21 mouse cellular contexts compared by ENCODE assay signal in genomic region chr14:87461543-87461942, GRCm38 (mm10).
"Had no signal": no experiment of that assay in that cellular context is flagged by ENCODE, and none has a peak within 500 bp of the region (broad histone marks: within the 10 kb centered on the region; RNA-seq: fewer than 3 reads in every experiment).

No protein-coding gene starts in this region.

- H3K4me1 ChIP-seq: hindbrain, embryonic 13.5 days had no signal

- H3K4me3 ChIP-seq: hindbrain, embryonic 13.5 days; hindbrain, embryonic 15.5 days; kidney, embryonic 15.5 days; limb, embryonic 13.5 days; limb, embryonic 15.5 days; liver, embryonic 12.5 days had no signal

- H3K27me3 ChIP-seq: hindbrain, embryonic 13.5 days; hindbrain, embryonic 15.5 days; kidney, embryonic 15.5 days; limb, embryonic 13.5 days; limb, embryonic 15.5 days; liver, embryonic 12.5 days had no signal

- H3K27ac ChIP-seq: hindbrain, embryonic 13.5 days; hindbrain, embryonic 15.5 days; hindbrain, postnatal 0 days; kidney, embryonic 15.5 days; kidney, postnatal 0 days; limb, embryonic 13.5 days; limb, embryonic 15.5 days; liver, embryonic 12.5 days; liver, embryonic 14.5 days had no signal

- H3K9me3 ChIP-seq: hindbrain, embryonic 13.5 days; hindbrain, embryonic 15.5 days; kidney, embryonic 15.5 days; limb, embryonic 13.5 days; limb, embryonic 15.5 days; liver, embryonic 12.5 days had no signal

- DNase-seq: gastrocnemius, postnatal 14 days; gastrocnemius, postnatal 36 days; heart, postnatal 10 days; kidney, adult 11 months; kidney, adult 2 months; kidney, adult 9 months; kidney, postnatal 14 days; kidney, postnatal 36 days; layer of hippocampus, adult 9-11 months; layer of hippocampus, postnatal 36 days; left cerebral cortex, postnatal 4 days had no signal

- ATAC-seq: hindbrain, postnatal 0 days; intestine, embryonic 16.5 days; liver, embryonic 12.5 days had no signal

- H3K36me3 ChIP-seq: hindbrain, embryonic 15.5 days; kidney, embryonic 15.5 days; liver, embryonic 12.5 days had no signal
